Mouse (Mus musculus) hindbrain, embryonic 15.5 days (tissue): ENCODE measurements around the gene Ctsd. TPM values are rescaled to one million over a fixed set of nuclear protein-coding genes. Genes with fewer than 3 reads are reported as not detected.

Source experiments
- ATAC-seq: fragments of 200-750 bp; cut with Nextera tagmentation; 2 replicates; pipeline ENCODE4 v1.8.0; 2017; ENCODE audit warnings: low read depth, moderate number of reproducible peaks, moderate TSS enrichment; ENCODE audit not compliant: low FRiP score
- H3K27ac ChIP-seq: fragments of 300-500 bp; sonication (generic); replicated peaks from 2 replicates; pipeline ENCODE4 v1.5.1; 2015; ENCODE audit warnings: mild to moderate bottlenecking, inconsistent platforms
- H3K27me3 ChIP-seq: fragments of 300-500 bp; sonication (generic); 2 replicates; pipeline ENCODE4 v1.6.1; 2015; ENCODE audit warnings: control low read depth, inconsistent platforms
- H3K36me3 ChIP-seq: fragments of 300-500 bp; sonication (generic); 2 replicates; pipeline ENCODE4 v1.6.1; 2015; ENCODE audit warnings: control low read depth, inconsistent platforms
- H3K4me1 ChIP-seq: fragments of 300-500 bp; sonication (generic); replicated peaks from 2 replicates; pipeline ENCODE4 v1.6.1; 2015; ENCODE audit warnings: control low read depth, inconsistent platforms
- H3K4me2 ChIP-seq: fragments of 300-500 bp; sonication (generic); 2 replicates; pipeline ENCODE4 v1.6.1; 2015; ENCODE audit warnings: moderate library complexity, mild to moderate bottlenecking, inconsistent platforms
- H3K4me3 ChIP-seq: fragments of 300-500 bp; sonication (generic); 2 replicates; pipeline ENCODE4 v1.5.1; 2015; ENCODE audit warnings: mild to moderate bottlenecking, inconsistent platforms
- H3K9ac ChIP-seq: fragments of 300-500 bp; sonication (generic); 2 replicates; pipeline ENCODE4 v1.6.1; 2015; ENCODE audit warnings: inconsistent platforms
- H3K9me3 ChIP-seq: fragments of 300-500 bp; sonication (generic); 2 replicates; pipeline ENCODE4 v1.6.1; 2016; ENCODE audit warnings: control low read depth, inconsistent platforms
- WGBS: fragments of 180-500 bp; shearing (Covaris S2); methylation state at CpG from one replicate; pipeline ENCODE4 v1.1.7; 2015; 5-methylcytosine and 5-hydroxymethylcytosine counted together
- polyA plus RNA-seq: library from polyadenylated mRNA; unstranded; fragments of >200 nt; fragmentation: Nextera tagmentation; extraction: Ambion mirVana; gene quantifications from 2 replicates; pipeline ENCODE4 v1.2.1, GENCODE M21; 2015

Ctsd gene
- 300 and 306 TPM in 2 replicates for polyA plus RNA-seq

GRCm38 (mm10) chr7:142387419-142388148 is at the start of gene Ctsd:
Gene Ctsd, minus strand, starts transcription at chr7:142388038.
- WGBS, result under 1% methylated on average over 52 of the region's 55 CpGs
- peaks cover 24% of the 10 kb centered on the region for H3K4me1 ChIP-seq
- peak within 1 kb of the TSS; percentile 79 for H3K27ac ChIP-seq
- H3K36me3 ChIP-seq, result peaks cover 17% of the 10 kb centered on the region
- peak; percentile 98 for ATAC-seq
- no peaks in the 10 kb centered on the region for H3K27me3 ChIP-seq
- no peaks in the 10 kb centered on the region for H3K9me3 ChIP-seq
- H3K9ac ChIP-seq, result peak within 1 kb of the TSS; percentile 88
- peak within 1 kb of the TSS; percentile 90 for H3K4me2 ChIP-seq
- peak within 1 kb of the TSS; percentile 89 for H3K4me3 ChIP-seq

- no peaks in the 10 kb centered on the region for H3K36me3 ChIP-seq
- 84% methylated on average over 5 of the region's 5 CpGs for WGBS
- H3K27me3 ChIP-seq, result no peaks in the 10 kb centered on the region
- H3K4me1 ChIP-seq, result no peaks in the 10 kb centered on the region
- no peak overlapping the region for H3K4me3 ChIP-seq
- no peak overlapping the region for H3K9ac ChIP-seq
- no peaks in the 10 kb centered on the region for H3K9me3 ChIP-seq
- ATAC-seq, result no peak
- no peak overlapping the region for H3K27ac ChIP-seq
- no peak overlapping the region for H3K4me2 ChIP-seq
These were observed 49.5 kb upstream of the Ctsd start for GRCm38 (mm10) chr7:142437324-142437723.

GRCm38 (mm10) chr7:142435524-142435923 is 47.7 kb upstream of the Ctsd start:
- Histone ChIP-seq H3K4me1 (peaks cover 2% of the 10 kb centered on the region), H3K27ac (no peak overlapping the region), H3K4me3 (no peak overlapping the region), H3K4me2 (no peak overlapping the region), H3K27me3 (no peaks in the 10 kb centered on the region), H3K36me3 (no peaks in the 10 kb centered on the region), H3K9me3 (no peaks in the 10 kb centered on the region), H3K9ac (no peak overlapping the region)
- no peak for ATAC-seq
- WGBS, result 29% methylated on average over 4 of the region's 4 CpGs

DNA sequence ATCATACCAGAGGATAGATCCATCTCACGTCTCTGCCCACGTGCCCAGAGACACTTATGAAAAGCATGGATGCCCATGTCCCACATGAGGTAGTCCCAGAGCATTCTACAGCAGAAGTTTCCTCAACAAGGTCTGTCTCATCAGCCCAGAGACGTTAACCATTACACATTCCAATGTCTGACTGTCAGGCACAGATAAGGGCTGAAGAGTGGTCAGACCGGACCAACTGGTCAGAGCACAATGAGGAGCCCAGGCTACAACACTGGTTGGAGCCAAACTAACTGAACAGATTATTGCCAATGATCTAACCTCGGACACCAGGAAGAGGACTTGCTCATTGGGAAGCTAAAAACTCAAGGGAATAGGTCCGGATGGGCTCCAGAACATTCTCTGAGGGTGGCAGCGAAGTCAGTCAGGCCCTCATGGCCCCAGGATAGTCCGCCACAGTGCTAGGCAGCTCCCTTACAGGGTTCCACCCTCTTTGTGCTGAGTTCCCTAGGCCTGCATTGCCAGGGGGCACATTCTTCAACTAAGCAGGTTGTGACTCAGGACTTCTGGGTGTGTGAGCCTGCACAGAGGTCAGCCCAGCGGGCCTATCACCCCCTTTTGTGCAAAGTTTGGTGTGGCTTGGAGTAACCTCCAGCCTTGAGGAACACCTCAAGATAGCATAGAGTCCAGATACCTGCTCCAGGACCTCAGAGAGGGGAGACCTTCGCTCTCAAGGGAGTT is 46.5 kb upstream of the Ctsd start, which contains the start of gene Syt8:
Syt8 (plus strand) TSS at position 714 of the 729 bp plus-strand sequence.
- 86% methylated on average over 10 of the region's 10 CpGs for WGBS
- H3K4me2 ChIP-seq, result no peak within 1 kb of the TSS
- no peak within 1 kb of the TSS for H3K9ac ChIP-seq
- no peaks in the 10 kb centered on the region for H3K36me3 ChIP-seq
- no peak within 1 kb of the TSS for H3K27ac ChIP-seq
- ATAC-seq, result no peak
- peaks cover 8% of the 10 kb centered on the region for H3K4me1 ChIP-seq
- no peaks in the 10 kb centered on the region for H3K27me3 ChIP-seq
- no peak within 1 kb of the TSS for H3K4me3 ChIP-seq
- H3K9me3 ChIP-seq, result no peaks in the 10 kb centered on the region

GRCm38 (mm10) chr7:142433623-142434022 is 45.8 kb upstream of the Ctsd start:
- no peak overlapping the region for H3K4me3 ChIP-seq
- H3K4me1 ChIP-seq, result peaks cover 8% of the 10 kb centered on the region
- no peaks in the 10 kb centered on the region for H3K9me3 ChIP-seq
- no peak for ATAC-seq
- H3K27me3 ChIP-seq, result no peaks in the 10 kb centered on the region
- WGBS, result 49% methylated on average over 19 of the region's 19 CpGs
- no peaks in the 10 kb centered on the region for H3K36me3 ChIP-seq
- H3K4me2 ChIP-seq, result no peak overlapping the region
- no peak overlapping the region for H3K9ac ChIP-seq
- H3K27ac ChIP-seq, result no peak overlapping the region

- Histone ChIP-seq H3K27ac (no peak overlapping the region), H3K9me3 (no peaks in the 10 kb centered on the region), H3K36me3 (no peaks in the 10 kb centered on the region), H3K9ac (no peak overlapping the region), H3K4me1 (peaks cover 8% of the 10 kb centered on the region), H3K27me3 (no peaks in the 10 kb centered on the region), H3K4me2 (no peak overlapping the region), H3K4me3 (no peak overlapping the region)
- 78% methylated on average over 14 of the region's 14 CpGs for WGBS
- no peak for ATAC-seq
These were observed 43.3 kb upstream of the Ctsd start for GRCm38 (mm10) chr7:142431106-142431505.

GRCm38 (mm10) chr7:142430160-142430678 is 42.4 kb upstream of the Ctsd start:
- Histone ChIP-seq H3K27me3 (no peaks in the 10 kb centered on the region), H3K9me3 (no peaks in the 10 kb centered on the region), H3K4me2 (peak overlapping the region; percentile 28), H3K9ac (no peak overlapping the region), H3K4me3 (no peak overlapping the region), H3K36me3 (no peaks in the 10 kb centered on the region), H3K27ac (no peak overlapping the region), H3K4me1 (peaks cover 8% of the 10 kb centered on the region)
- WGBS, result 39% methylated on average over 12 of the region's 12 CpGs
- peak; percentile 86 for ATAC-seq

DNA sequence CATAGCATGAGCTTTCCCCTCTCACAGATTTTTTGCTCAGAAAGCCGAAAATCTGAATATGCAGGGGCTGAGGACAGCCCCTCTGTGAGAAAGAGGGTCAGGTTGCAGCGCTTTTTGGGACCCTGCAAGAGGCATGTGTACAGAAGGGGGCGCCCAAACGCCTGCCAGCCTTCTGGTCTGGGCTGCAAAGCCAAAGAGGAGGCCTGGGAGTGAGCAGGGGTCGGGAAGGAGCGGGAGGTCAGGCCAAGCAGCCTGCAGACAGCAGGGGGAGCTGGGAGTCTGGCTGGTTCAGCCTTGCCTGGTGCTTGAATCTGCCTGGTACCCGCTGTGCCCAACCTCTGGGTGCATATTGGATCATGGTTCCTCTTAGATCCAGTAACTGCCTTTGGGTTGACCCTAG is 40.4 kb upstream of the Ctsd start:
- no peak overlapping the region for H3K4me2 ChIP-seq
- no peaks in the 10 kb centered on the region for H3K9me3 ChIP-seq
- H3K27me3 ChIP-seq, result no peaks in the 10 kb centered on the region
- H3K4me1 ChIP-seq, result peaks cover 8% of the 10 kb centered on the region
- no peak for ATAC-seq
- WGBS, result 6% methylated on average over 7 of the region's 7 CpGs
- H3K4me3 ChIP-seq, result no peak overlapping the region
- H3K9ac ChIP-seq, result no peak overlapping the region
- no peaks in the 10 kb centered on the region for H3K36me3 ChIP-seq
- no peak overlapping the region for H3K27ac ChIP-seq

DNA sequence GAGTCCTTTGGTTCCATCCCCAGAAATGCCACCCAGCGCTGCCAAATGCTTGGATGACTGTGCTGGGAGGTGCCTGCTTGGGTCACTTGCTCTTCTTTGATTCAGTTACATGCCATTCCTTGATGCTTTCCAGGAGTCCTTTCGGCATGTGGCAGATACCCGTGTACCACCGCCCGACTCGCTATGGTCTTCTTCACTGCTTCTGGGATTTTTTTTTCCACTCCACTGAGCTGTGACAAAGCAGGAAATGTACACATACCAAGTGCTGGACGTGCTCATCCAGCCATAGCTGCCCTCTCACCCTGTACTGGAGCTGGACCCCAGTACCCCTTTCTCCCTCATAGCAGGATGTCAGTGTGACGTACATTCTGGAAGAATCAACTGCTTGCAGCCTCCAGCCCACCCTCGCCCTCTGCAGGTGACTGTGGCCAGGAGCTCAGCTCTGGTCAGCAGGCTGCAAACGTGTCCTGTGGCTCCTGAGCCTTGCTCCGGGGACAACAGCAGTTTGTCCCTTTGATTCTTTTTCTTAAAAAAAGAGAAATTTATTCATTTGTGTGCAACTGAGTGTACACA is 37.9 kb upstream of the Ctsd start:
- Histone ChIP-seq H3K4me3 (no peak overlapping the region), H3K9me3 (no peaks in the 10 kb centered on the region), H3K27me3 (no peaks in the 10 kb centered on the region), H3K36me3 (no peaks in the 10 kb centered on the region), H3K4me2 (no peak overlapping the region), H3K9ac (no peak overlapping the region), H3K4me1 (peaks cover 8% of the 10 kb centered on the region), H3K27ac (no peak overlapping the region)
- ATAC-seq, result no peak
- 43% methylated on average over 11 of the region's 11 CpGs for WGBS

- no peak for ATAC-seq
- no peaks in the 10 kb centered on the region for H3K27me3 ChIP-seq
These were observed 34.0 kb upstream of the Ctsd start for GRCm38 (mm10) chr7:142421826-142422225.

GRCm38 (mm10) chr7:142419887-142420286 is 32.0 kb upstream of the Ctsd start:
- Histone ChIP-seq H3K9me3 (no peaks in the 10 kb centered on the region), H3K27me3 (no peaks in the 10 kb centered on the region), H3K36me3 (no peaks in the 10 kb centered on the region), H3K27ac (no peak overlapping the region), H3K4me2 (no peak overlapping the region), H3K4me3 (no peak overlapping the region), H3K9ac (no peak overlapping the region), H3K4me1 (no peaks in the 10 kb centered on the region)
- no peak for ATAC-seq
- WGBS, result 87% methylated on average over 5 of the region's 5 CpGs

More at GRCm38 (mm10) chr7:142421826-142422225, 34.0 kb upstream of the Ctsd start:
- Histone ChIP-seq H3K36me3 (no peaks in the 10 kb centered on the region), H3K9ac (no peak overlapping the region), H3K4me1 (no peaks in the 10 kb centered on the region), H3K4me3 (no peak overlapping the region), H3K27ac (no peak overlapping the region), H3K9me3 (no peaks in the 10 kb centered on the region), H3K4me2 (no peak overlapping the region)
- 77% methylated on average over 2 of the region's 2 CpGs for whole genome bisulfite sequencing

DNA sequence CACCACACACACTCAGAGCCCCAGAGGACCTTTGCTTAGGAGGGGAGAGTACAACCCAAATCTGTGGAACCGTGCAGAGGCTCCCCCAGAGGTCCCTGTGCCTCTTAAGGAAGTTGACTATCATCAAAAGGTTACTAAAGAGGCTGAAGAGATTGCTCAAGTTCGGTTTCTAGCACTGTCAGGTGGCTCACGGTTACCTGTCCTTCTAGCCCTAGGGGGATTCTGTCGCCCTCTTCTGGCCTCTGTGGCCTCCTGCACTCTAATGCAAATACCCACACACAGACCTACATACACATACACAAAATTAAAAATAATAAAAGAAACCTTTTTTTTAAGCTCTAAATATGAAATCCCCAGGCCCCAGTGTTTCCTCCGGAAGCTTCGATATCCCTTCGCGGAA is 30.8 kb upstream of the Ctsd start:
- Histone ChIP-seq H3K9me3 (no peaks in the 10 kb centered on the region), H3K27me3 (no peaks in the 10 kb centered on the region), H3K36me3 (no peaks in the 10 kb centered on the region), H3K4me1 (no peaks in the 10 kb centered on the region), H3K27ac (no peak overlapping the region), H3K4me2 (no peak overlapping the region), H3K4me3 (no peak overlapping the region), H3K9ac (no peak overlapping the region)
- ATAC-seq, result no peak
- 90% methylated on average over 8 of the region's 8 CpGs for WGBS
